Mouse (Mus musculus) mouse embryonic stem cell (cell line): ENCODE data around the gene Lamtor3.

Source experiments
- in situ Hi-C, 2 experiments: fragments of 300-500 bp; cut with MboI; formaldehyde crosslinking; loops; 1 replicate in 1 of 2; 3 replicates in 1 of 2; pipeline ENCODE4 v1.14.3; 2019 to 2020; ENCODE audit warnings: low sequenced_read_pairs in 2 of 2, low pct_unique_long_range_greater_than_20kb in 1 of 2, mixed read lengths in 1 of 2; ENCODE audit not compliant: unreplicated experiment in 1 of 2

Gene Lamtor3

GRCm38 (mm10) chr3:137978233-137978632 lies 59.9 kb downstream of the Lamtor3 start:
- in situ Hi-C loops: no loop called here
